Mouse (Mus musculus) liver, adult 2 months (tissue): Measurements from ENCODE around the gene Ndufb10. TPM values are rescaled to one million over a fixed set of nuclear protein-coding genes. Genes with fewer than 3 reads are reported as not detected.

Source experiments
- DNase-seq: peaks from one replicate; pipeline ENCODE4 v3.0.0-alpha.2; 2011; ENCODE audit warnings: low read depth, low spot score; ENCODE audit errors: extremely low read depth
- H3K27ac ChIP-seq: fragments of 200-500 bp; replicated peaks from 2 replicates; pipeline ENCODE4 v1.5.1; 2012; ENCODE audit warnings: low read depth, mild to moderate bottlenecking, control low read depth, inconsistent platforms, low read length; ENCODE audit not compliant: insufficient read depth
- H3K27me3 ChIP-seq: fragments of 200-500 bp; 2 replicates; pipeline ENCODE4 v1.6.1; 2012; ENCODE audit warnings: mild to moderate bottlenecking, moderate library complexity, low read length, inconsistent platforms; ENCODE audit not compliant: control insufficient read depth, insufficient read depth
- H3K36me3 ChIP-seq: fragments of 200-500 bp; 2 replicates; pipeline ENCODE4 v1.6.1; 2012; ENCODE audit warnings: low read length, inconsistent platforms; ENCODE audit not compliant: control insufficient read depth, insufficient read depth
- H3K4me1 ChIP-seq: fragments of 200-500 bp; 2 replicates; pipeline ENCODE4 v1.6.1; 2011; ENCODE audit warnings: low read length; ENCODE audit not compliant: control insufficient read depth, insufficient read depth
- H3K4me3 ChIP-seq: fragments of 200-500 bp; 2 replicates; pipeline ENCODE4 v1.5.1; 2011; ENCODE audit warnings: low read depth, mild to moderate bottlenecking, control low read depth, low read length, moderate library complexity; ENCODE audit not compliant: insufficient read depth
- H3K79me2 ChIP-seq: fragments of 200-500 bp; 2 replicates; pipeline ENCODE4 v1.6.1; 2012; ENCODE audit warnings: inconsistent platforms, mild to moderate bottlenecking, low read length, moderate library complexity; ENCODE audit not compliant: control insufficient read depth, insufficient read depth
- H3K9ac ChIP-seq: fragments of 200-500 bp; 2 replicates; pipeline ENCODE4 v1.6.1; 2012; ENCODE audit warnings: low read depth, mild to moderate bottlenecking, control low read depth, inconsistent platforms, low read length
- CTCF ChIP-seq: fragments of 200-500 bp; IDR thresholded peaks from 2 replicates; pipeline ENCODE4 v1.5.1; 2011; ENCODE audit warnings: low read depth, low read length, control low read depth
- POLR2A ChIP-seq: fragments of 200-500 bp; IDR thresholded peaks from 2 replicates; pipeline ENCODE4 v1.6.1; 2011; ENCODE audit warnings: low read length, control low read depth; ENCODE audit not compliant: insufficient read depth; ENCODE audit errors: extremely low read depth
- WGBS: fragments of 180-500 bp; shearing (Covaris S2); methylation state at CpG from one replicate; pipeline ENCODE4 v1.1.7; 2018; 5-methylcytosine and 5-hydroxymethylcytosine counted together
- polyA plus RNA-seq: library from polyadenylated mRNA; depleted of rRNA; stranded (reverse); fragments of >200 nt; gene quantifications from 2 replicates; pipeline ENCODE4 v1.2.3, GENCODE M21; 2012
- total RNA-seq: library from RNA; depleted of rRNA; stranded (reverse); fragments of >200 nt; gene quantifications from 2 replicates; pipeline ENCODE4 v1.2.3, GENCODE M21; 2014

The Ndufb10 gene
- total and polyA plus RNA-seq, 2 experiments = 290 to 300 TPM

DNA sequence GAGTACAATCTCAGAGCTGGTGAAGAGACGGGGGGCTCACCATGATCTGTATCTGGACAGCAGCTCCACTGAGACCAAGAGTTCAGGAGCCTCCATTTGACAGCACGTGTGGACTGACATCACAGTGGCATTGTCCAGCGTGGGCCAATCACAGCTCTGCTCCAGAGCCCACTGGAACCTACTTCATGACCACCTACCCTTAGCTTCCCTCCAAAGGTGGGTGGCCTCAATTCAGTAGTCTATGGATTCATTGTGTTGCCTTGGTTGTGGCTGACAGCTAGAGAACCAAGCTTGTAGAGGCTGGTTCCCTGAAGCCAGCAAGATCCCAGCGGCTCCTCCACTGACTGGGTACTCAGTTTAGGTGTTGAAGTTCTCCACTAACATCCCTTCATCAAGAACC is 6.3 kb downstream of the Ndufb10 start, which contains the start of the genes Rnf151 and Rps2:
Gene Rnf151, minus strand, starts transcription at position 121 of the 400 bp plus-strand sequence.
Gene Rps2, plus strand, starts transcription at position 174 of the 400 bp plus-strand sequence.
- no peak for DNase-seq
- no peak within 1 kb of the TSS for H3K27ac ChIP-seq
- no peak within 1 kb of the TSS for H3K4me3 ChIP-seq
- TF ChIP-seq CTCF (no peak), POLR2A (no peak)
- WGBS = 93% methylated on average over 4 of the region's 4 CpGs
- no peaks in the 10 kb centered on the region for H3K27me3 ChIP-seq
- H3K4me1 ChIP-seq = peaks cover 14% of the 10 kb centered on the region
- H3K79me2 ChIP-seq = peaks cover 3% of the 10 kb centered on the region; the same call in 1 of the 2 replicates
- peaks cover 12% of the 10 kb centered on the region for H3K36me3 ChIP-seq
- no peak within 1 kb of the TSS for H3K9ac ChIP-seq

DNA sequence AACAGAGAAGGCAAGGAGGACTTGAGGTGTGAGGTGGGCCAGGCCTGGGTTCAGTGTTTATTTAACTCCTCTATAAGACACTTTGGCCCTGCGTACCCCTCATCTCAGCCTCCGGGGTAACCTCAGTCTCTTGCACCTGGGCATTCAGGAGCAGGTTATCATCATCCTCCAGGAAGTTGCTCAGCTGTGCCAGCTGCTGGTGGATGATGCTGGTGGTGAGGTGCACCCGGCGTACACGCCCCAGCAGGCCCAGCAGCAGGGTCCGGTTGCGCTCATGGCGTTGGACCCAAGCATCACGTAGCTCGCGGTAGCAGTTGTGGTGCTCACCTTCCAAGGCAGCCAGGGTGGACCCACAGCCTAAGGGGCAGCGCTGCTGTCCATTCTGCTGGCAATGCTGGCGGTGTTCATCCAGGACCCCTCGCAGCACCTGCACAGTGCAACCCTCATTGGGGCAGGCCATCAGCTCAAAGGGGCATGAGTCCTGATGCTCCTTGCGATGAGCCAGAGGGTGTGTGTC is 8.1 kb downstream of the Ndufb10 start:
- Histone ChIP-seq H3K27ac (no peak overlapping the region), H3K4me1 (peaks cover 2% of the 10 kb centered on the region; the same call in 1 of the 2 replicates), H3K36me3 (peaks cover 2% of the 10 kb centered on the region; the same call in 1 of the 2 replicates), H3K79me2 (peaks cover under 1% of the 10 kb centered on the region; the same call in 1 of the 2 replicates), H3K9ac (no peak overlapping the region), H3K27me3 (no peaks in the 10 kb centered on the region), H3K4me3 (no peak overlapping the region)
- no peak for DNase-seq
- WGBS = 95% methylated on average over 15 of the region's 15 CpGs
- TF ChIP-seq POLR2A (no peak), CTCF (no peak)

DNA sequence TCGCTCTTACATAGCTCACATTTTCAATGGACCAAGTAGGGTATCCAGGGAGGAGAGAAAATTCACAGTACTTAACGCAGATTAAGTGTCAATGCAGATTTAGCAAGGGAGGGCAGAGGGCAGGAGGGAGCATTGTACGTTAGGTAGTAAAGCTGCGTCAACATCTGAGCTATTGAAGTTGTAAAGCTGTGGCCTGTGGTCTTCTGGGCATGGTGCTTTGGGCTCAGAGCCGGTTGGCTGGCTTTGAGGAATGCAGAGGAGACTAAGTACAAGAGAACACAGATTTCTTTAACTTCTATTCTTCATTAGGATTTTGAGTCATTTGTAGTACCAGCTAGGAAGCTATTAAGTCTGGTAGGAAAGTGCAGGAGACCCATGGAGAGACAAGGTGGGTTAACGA is 8.7 kb downstream of the Ndufb10 start:
- Histone ChIP-seq H3K27ac (no peak overlapping the region), H3K9ac (no peak overlapping the region), H3K36me3 (no peaks in the 10 kb centered on the region), H3K79me2 (no peaks in the 10 kb centered on the region; the same call in 1 of the 2 replicates), H3K4me3 (no peak overlapping the region), H3K4me1 (peaks cover 2% of the 10 kb centered on the region; the same call in 1 of the 2 replicates), H3K27me3 (no peaks in the 10 kb centered on the region)
- DNase-seq = no peak
- 93% methylated on average over 6 of the region's 6 CpGs for WGBS
- TF ChIP-seq POLR2A (no peak), CTCF (no peak)

DNA sequence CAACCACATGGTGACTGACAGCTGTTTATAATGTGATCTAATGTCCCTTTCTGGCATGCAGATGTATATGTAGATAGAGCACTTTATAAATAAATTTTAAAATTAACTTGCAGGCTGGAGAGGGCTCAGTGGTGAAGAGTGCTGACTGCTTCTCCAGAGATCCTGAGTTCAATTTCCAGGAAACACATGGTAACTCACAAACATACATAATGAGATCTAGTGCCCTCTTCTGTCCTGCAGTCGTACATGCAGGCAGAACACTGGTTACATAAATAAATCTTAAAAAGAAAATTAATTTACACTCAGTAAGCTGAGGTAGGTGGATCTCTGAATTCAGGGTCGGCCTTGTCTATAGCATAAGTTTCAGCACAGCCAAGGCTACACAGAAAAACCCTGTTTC is 15.6 kb downstream of the Ndufb10 start:
- Histone ChIP-seq H3K4me3 (no peak overlapping the region), H3K36me3 (no peaks in the 10 kb centered on the region), H3K4me1 (peaks cover 1% of the 10 kb centered on the region; the same call in 1 of the 2 replicates), H3K27ac (no peak overlapping the region), H3K79me2 (no peaks in the 10 kb centered on the region), H3K27me3 (no peaks in the 10 kb centered on the region), H3K9ac (no peak overlapping the region)
- DNase-seq = peak; percentile 60
- 32% methylated on average over 2 of the region's 2 CpGs for WGBS
- TF ChIP-seq POLR2A = no peak
- TF ChIP-seq CTCF = no peak

DNA sequence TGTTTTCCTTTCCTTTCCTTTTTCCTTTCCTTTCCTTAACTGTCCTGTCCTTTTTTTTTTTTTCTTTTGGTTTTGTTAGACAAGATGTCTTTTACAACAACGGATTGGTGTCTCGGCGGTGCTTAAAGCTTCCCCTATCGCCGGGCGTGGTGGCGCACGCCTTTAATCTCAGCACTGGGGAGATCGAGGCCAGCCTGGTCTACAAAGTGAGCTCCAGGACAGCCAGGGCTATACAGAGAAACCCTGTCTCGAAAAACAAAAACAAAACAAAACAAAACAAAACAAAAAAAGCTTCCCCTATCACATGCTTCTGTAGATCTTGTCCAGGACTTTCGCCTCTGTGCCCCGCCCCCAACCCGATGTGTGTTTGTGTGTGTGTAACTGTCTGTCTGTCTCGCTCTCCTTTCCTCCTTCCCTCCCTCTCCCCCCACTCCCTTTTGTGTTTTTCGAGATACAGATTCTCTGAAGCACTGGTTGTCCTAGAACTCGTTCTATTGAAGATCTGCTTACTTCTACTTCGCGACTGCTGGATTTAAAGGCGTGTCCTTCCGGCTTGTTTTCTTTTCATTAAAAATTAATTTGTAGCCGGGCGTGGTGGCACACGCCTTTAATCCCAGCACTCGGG is 16.4 kb downstream of the Ndufb10 start:
- H3K4me1 ChIP-seq = peaks cover 1% of the 10 kb centered on the region; the same call in 1 of the 2 replicates
- no peak for TF ChIP-seq CTCF
- peak overlapping the region; percentile 71 for H3K4me3 ChIP-seq
- H3K9ac ChIP-seq = peak overlapping the region; percentile 65
- no peaks in the 10 kb centered on the region for H3K27me3 ChIP-seq
- 1% methylated on average over 24 of the region's 24 CpGs for WGBS
- peak overlapping the region; percentile 70 for H3K27ac ChIP-seq
- peak; percentile 46 for DNase-seq
- no peaks in the 10 kb centered on the region for H3K79me2 ChIP-seq
- H3K36me3 ChIP-seq = no peaks in the 10 kb centered on the region
